Mouse (Mus musculus): ENCODE measurements around the gene Deup1. TPM values are rescaled to one million over a fixed set of nuclear protein-coding genes. Genes with fewer than 3 reads are reported as not detected.

Deup1 gene
- polyA plus RNA-seq, 1 experiment from 2014 or later, result not detected

DNA sequence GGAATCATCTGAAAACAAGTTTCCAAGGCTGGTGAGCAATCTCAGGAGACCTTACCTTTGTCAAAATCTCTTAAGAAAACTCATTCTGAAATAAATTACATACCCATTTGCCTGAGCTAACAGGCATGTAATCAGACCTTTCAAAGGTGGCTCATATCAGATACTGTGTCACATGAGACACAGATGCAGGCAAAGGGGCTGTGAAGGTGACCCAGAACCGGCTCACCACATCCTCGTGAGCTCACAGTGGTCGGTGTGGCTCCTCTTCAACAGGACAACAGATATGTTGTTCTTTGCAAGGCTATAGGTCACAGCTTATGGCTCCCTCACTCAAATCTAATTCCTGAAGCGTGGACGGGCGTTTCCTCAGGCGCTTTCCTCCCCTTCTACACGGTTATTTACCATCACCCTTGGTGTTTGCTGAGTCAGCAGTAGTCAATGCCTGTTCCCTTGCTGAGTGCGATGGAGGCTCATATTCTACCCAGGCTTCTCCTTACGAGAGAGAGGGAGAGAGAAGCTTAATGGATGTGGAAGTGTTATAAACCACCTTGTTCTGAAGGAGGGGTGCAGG is 8.6 kb downstream of the Deup1 start:
- WGBS (ENCODE audit: insufficient replicate concordance), result 55% methylated on average over 10 of the region's 10 CpGs
- ATAC-seq, result no peak

DNA sequence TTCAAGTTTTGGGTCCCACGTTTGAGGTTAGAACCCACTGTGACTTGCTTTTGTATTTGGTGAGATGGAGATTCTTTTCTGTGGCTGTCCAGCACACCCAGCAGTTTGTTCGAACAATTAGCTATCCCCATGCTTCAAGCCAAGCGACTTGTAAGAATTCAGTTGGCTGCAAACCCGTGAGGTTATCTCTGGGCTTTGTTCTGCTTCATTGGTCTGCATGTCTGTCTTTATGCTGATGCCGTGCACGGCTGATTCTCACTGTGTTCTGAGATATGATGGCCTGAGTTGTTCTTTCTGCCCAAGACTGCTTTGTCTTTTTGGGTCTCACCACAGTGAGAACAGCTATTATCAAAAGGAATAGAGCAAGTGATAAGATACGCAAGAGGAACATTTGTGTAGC is 10.7 kb downstream of the Deup1 start:
- Histone ChIP-seq H3K27ac (no peak overlapping the region), H3K36me3 (no peaks in the 10 kb centered on the region), H3K4me1 (no peaks in the 10 kb centered on the region), H3K9me3 (replicated peaks) (no peaks in the 10 kb centered on the region), H3K4me3 (no peak overlapping the region), H3K9ac (no peak overlapping the region), H3K4me2 (no peak overlapping the region), H3K27me3 (replicated peaks) (no peaks in the 10 kb centered on the region)
- WGBS (ENCODE audit: insufficient replicate concordance), result 58% methylated on average over 7 of the region's 7 CpGs
- no peak for ATAC-seq

More for the DNA sequence above, 8.6 kb downstream of the Deup1 start:
- Histone ChIP-seq H3K27me3 (replicated peaks) (no peaks in the 10 kb centered on the region), H3K9me3 (replicated peaks) (no peaks in the 10 kb centered on the region), H3K36me3 (no peaks in the 10 kb centered on the region), H3K27ac (no peak overlapping the region), H3K4me2 (no peak overlapping the region), H3K4me3 (no peak overlapping the region), H3K4me1 (no peaks in the 10 kb centered on the region), H3K9ac (no peak overlapping the region)

DNA sequence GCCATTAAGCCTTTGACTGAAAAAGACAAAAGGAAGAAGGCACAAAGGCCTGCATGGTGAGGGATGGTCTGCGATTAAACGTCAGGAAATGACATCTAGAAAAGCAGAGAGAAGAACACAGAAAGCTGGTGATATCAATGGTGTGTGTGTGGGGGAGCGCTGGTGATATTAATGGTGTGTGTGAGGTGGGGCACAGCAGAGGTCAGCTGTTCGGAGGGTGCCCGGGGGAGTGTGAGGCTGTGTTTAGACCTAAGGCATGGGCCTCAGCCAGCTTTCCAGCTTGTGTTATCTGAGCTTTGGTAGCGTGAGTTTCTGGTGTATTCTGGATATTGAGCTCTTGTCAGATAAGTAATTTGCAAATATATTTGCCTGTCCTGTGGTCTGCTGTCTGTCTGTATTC is 11.3 kb downstream of the Deup1 start:
- Histone ChIP-seq H3K4me2 (no peak overlapping the region), H3K36me3 (no peaks in the 10 kb centered on the region), H3K4me1 (no peaks in the 10 kb centered on the region), H3K27me3 (replicated peaks) (no peaks in the 10 kb centered on the region), H3K27ac (no peak overlapping the region), H3K4me3 (no peak overlapping the region), H3K9ac (no peak overlapping the region), H3K9me3 (replicated peaks) (no peaks in the 10 kb centered on the region)
- WGBS (ENCODE audit: insufficient replicate concordance), result 61% methylated on average over 6 of the region's 6 CpGs
- ATAC-seq, result no peak

DNA sequence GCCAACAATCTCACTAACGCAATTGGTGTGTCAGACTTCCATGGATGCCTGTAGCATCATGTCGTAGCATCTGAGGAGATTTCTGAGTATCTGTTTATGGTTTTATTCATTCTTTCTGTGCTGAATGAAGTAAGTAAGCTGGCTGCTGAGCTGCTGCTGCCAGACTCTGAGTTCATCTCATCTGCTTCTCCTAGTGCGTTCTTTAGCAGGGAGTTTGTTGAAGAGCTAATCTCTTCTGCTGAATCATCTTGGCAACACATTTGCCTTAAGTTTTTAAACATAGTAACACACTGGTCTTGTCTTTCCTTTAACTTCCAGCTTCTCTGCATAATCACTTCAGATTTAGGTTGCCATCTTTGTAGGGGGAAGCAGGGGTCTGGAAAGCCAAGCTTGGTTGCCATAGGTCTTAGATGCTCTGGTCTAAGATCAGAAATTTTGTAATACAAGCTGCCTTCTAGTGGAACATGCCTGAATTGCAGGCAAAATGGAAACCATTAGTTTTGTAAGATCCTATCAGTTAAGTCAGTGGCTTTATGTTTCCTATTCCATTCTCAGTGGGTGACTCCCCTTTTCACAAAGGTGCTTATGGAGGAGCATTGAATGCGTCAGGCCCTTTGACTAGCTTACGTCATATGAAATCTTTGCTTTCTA is 18.3 kb downstream of the Deup1 start:
- WGBS (ENCODE audit: insufficient replicate concordance), result 85% methylated on average over 5 of the region's 5 CpGs
- H3K36me3 ChIP-seq, result no peaks in the 10 kb centered on the region
- no peaks in the 10 kb centered on the region for H3K9me3 ChIP-seq (replicated peaks)
- H3K9ac ChIP-seq, result no peak overlapping the region
- ATAC-seq, result no peak
- H3K4me2 ChIP-seq, result no peak overlapping the region
- H3K4me1 ChIP-seq, result no peaks in the 10 kb centered on the region
- no peaks in the 10 kb centered on the region for H3K27me3 ChIP-seq (replicated peaks)
- no peak overlapping the region for H3K4me3 ChIP-seq
- H3K27ac ChIP-seq, result no peak overlapping the region

DNA sequence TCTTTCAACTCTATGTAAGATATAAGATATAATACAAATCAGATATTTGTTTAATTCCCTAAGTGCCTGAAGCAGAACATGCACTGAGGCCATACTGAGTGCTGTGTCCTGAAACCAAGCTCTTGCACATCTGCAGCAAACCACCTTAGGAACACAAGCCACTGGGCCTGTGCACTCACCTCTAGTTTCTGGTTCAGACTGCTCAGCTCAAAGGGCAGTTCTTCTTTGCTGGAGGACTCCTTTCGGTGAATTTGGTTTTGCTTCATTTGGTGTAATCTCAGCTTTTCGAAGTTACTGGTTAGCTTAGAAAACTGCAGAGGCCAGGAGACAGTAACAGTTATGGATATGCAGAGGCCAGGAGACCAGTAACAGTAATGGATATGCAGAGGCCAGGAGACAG is 20.1 kb downstream of the Deup1 start:
- Histone ChIP-seq H3K27me3 (replicated peaks) (no peaks in the 10 kb centered on the region), H3K36me3 (no peaks in the 10 kb centered on the region), H3K4me1 (no peaks in the 10 kb centered on the region), H3K9me3 (replicated peaks) (no peaks in the 10 kb centered on the region), H3K27ac (no peak overlapping the region), H3K9ac (no peak overlapping the region), H3K4me3 (no peak overlapping the region), H3K4me2 (no peak overlapping the region)
- 73% methylated on average over 2 of the region's 2 CpGs for WGBS (ENCODE audit: insufficient replicate concordance)
- ATAC-seq, result no peak

DNA sequence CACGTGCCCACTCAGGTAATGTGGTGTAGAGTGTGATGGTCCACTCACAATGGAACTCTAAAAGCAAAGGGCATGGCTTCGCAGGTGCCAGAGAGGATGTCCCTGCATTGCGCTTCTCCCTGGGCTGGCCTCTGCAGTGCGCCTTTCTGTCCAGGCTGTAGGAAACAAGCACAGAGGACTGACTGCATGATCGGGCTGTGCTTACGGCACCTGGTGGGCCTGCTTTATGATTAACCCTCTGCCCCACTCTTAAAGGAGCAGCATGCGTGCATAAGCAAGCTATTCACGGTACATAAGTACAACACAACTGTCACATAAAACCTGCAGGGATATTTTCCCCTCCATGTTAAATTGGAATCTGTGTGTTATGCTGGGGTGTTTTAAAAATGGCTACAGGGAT is 24.6 kb downstream of the Deup1 start:
- no peak for ATAC-seq
- no peaks in the 10 kb centered on the region for H3K9me3 ChIP-seq (replicated peaks)
- no peak overlapping the region for H3K27ac ChIP-seq
- H3K4me3 ChIP-seq, result no peak overlapping the region
- no peak overlapping the region for H3K4me2 ChIP-seq
- H3K36me3 ChIP-seq, result no peaks in the 10 kb centered on the region
- no peak overlapping the region for H3K9ac ChIP-seq
- WGBS (ENCODE audit: insufficient replicate concordance), result 75% methylated on average over 8 of the region's 8 CpGs
- no peaks in the 10 kb centered on the region for H3K4me1 ChIP-seq
- no peaks in the 10 kb centered on the region for H3K27me3 ChIP-seq (replicated peaks)

DNA sequence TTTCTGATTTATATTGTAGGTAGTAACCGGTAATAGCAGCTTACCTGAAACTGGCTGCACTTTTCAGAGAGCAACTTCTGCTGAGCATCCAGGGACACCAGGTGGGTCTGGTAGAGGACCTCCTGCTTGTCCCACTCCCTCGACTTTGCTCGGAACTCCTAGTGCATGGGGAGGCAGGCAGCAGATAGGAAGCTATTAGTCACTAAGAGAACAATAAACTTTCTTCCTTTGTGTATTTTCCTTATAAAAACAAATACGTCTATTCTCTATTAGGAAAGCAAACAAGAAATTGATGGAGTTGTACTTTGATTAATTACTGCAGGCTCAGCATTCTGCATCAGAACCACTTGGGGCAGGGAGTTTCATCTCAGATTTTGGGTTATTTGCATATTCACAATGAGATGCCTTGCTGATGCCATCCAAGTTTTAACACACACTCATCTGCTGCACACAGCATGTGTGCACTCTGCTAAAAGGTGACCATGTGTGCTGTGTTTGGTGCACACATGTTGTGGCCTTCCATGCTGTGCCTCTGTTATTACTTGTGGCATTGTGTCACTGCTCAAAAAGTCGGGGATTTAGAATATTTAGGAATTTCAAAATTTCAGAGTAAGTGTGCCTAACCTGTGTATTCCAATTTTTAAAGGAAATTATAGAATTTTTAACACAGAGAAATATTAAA is 26.7 kb downstream of the Deup1 start:
- Histone ChIP-seq H3K4me3 (no peak overlapping the region), H3K27me3 (replicated peaks) (no peaks in the 10 kb centered on the region), H3K9me3 (replicated peaks) (no peaks in the 10 kb centered on the region), H3K4me1 (no peaks in the 10 kb centered on the region), H3K27ac (no peak overlapping the region), H3K36me3 (no peaks in the 10 kb centered on the region), H3K9ac (no peak overlapping the region), H3K4me2 (no peak overlapping the region)
- 55% methylated on average over 5 of the region's 5 CpGs for WGBS (ENCODE audit: insufficient replicate concordance)
- ATAC-seq, result no peak

DNA sequence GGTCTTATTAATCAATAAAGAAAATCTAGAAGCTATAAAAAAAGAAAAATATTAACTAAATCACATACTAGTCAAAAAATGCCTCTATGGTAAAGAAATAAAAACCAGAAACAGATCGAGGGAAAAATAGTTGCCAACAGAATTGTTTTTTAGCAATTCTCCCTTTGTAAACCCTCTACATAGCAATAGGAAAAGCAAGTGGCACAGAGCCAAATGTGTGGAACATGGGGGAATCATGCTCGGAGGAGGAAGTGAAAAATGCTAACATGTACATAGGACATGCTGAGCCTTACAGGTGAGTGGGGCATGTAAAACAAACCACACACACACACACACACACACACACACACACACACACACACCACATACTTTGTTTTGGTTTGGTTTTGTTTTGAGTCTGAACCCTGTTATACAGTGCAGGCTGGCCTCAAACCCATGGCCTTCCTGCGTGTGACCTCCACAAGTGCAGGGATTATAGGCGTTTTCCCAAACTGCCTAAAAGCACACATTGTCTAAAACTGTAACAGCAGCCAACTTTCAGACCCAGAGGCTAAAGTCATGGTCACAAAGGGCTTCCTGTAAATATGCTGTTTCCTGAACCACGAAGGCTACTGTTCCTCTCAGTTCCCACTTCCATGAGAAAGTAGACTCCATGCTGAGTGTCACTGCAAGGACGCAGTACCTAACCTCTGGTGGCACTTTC is 27.4 kb downstream of the Deup1 start:
- no peaks in the 10 kb centered on the region for H3K27me3 ChIP-seq (replicated peaks)
- no peaks in the 10 kb centered on the region for H3K36me3 ChIP-seq
- no peak overlapping the region for H3K27ac ChIP-seq
- H3K4me2 ChIP-seq, result no peak overlapping the region
- no peak for ATAC-seq
- no peaks in the 10 kb centered on the region for H3K9me3 ChIP-seq (replicated peaks)
- no peak overlapping the region for H3K4me3 ChIP-seq
- H3K9ac ChIP-seq, result no peak overlapping the region
- no peaks in the 10 kb centered on the region for H3K4me1 ChIP-seq
- WGBS (ENCODE audit: insufficient replicate concordance), result 52% methylated on average over 6 of the region's 6 CpGs

DNA sequence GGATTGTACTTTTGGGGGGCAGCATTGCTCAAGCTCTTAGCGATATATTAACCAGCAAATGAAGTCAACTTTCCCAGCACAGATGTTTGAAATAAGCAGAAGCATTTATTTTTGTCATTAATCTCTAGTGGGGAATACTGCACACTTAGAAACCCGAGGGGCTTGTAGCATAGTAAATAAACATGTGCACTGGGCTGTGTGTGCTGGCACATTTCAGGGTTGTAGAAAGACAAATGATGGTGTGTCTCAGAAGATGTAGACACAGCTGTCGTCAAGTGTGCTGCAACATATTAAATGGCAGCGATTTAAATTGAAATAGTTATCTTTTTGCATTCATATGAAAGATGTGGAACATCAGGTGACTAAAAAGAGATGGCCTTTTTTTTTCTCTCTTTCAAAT is 31.1 kb downstream of the Deup1 start:
- no peak overlapping the region for H3K4me3 ChIP-seq
- 54% methylated on average over 4 of the region's 4 CpGs for WGBS (ENCODE audit: insufficient replicate concordance)
- H3K27ac ChIP-seq, result no peak overlapping the region
- no peaks in the 10 kb centered on the region for H3K9me3 ChIP-seq (replicated peaks)
- no peaks in the 10 kb centered on the region for H3K36me3 ChIP-seq
- H3K27me3 ChIP-seq (replicated peaks), result no peaks in the 10 kb centered on the region
- ATAC-seq, result no peak
- no peak overlapping the region for H3K4me2 ChIP-seq
- no peaks in the 10 kb centered on the region for H3K4me1 ChIP-seq
- no peak overlapping the region for H3K9ac ChIP-seq

DNA sequence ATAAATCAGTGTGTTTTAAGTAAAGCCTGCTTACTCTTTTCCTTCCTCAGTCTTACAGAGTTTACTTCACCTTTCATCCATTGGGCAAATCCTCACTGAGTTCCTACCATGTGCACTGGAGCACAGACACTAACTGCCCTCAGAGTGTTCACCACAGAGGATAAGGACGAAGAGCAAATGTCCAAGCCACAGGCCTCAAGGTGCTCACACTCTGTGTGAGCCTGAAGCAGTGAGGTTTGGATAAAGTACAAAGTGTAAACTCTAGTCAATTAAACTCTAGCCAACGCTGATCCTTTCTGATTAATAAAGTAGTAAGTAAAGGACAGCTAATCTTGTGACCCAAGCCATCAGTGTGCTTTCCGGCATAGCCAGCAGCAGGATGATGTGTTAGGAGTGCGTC is 33.6 kb downstream of the Deup1 start:
- no peak overlapping the region for H3K27ac ChIP-seq
- no peak overlapping the region for H3K9ac ChIP-seq
- no peaks in the 10 kb centered on the region for H3K27me3 ChIP-seq (replicated peaks)
- H3K4me3 ChIP-seq, result no peak overlapping the region
- H3K36me3 ChIP-seq, result no peaks in the 10 kb centered on the region
- no peaks in the 10 kb centered on the region for H3K9me3 ChIP-seq (replicated peaks)
- H3K4me1 ChIP-seq, result no peaks in the 10 kb centered on the region
- 73% methylated on average over 4 of the region's 4 CpGs for WGBS (ENCODE audit: insufficient replicate concordance)
- H3K4me2 ChIP-seq, result no peak overlapping the region
- ATAC-seq, result no peak

DNA sequence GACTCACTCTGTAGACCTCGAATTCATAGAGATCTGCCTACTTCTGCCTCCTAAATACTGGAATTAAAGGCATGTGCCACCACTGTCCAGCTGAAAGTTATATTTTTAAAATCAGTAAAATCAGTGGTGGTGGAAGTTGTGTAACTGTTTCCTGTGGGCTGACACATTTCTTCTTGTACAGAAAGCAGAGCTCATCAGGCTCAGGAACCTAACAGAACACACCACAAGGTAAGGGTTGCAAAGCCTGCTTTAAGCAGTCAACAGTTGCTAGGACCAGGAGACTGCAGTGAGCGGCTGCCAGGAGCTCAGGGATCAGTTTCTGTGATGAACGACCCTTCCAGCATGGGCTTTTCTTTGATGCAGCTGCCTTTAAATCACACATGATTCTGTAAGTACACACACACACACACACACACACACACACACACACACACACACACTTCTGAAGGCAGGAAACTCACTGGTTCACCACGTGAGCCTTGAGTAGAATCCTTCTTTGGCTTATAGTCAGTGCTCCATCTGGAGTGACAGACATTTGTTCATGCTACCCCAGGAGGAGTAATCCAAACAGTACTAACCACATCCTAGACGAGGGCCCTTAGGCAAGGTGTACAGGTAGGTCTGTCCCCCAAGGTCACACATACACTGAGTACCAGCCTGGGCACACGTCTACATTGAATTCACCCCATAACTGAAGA is 40.4 kb downstream of the Deup1 start:
- Histone ChIP-seq H3K4me3 (no peak overlapping the region), H3K27ac (no peak overlapping the region), H3K9ac (no peak overlapping the region), H3K4me1 (no peaks in the 10 kb centered on the region), H3K27me3 (replicated peaks) (no peaks in the 10 kb centered on the region), H3K36me3 (no peaks in the 10 kb centered on the region), H3K9me3 (replicated peaks) (no peaks in the 10 kb centered on the region), H3K4me2 (no peak overlapping the region)
- WGBS (ENCODE audit: insufficient replicate concordance), result 52% methylated on average over 6 of the region's 6 CpGs
- no peak for ATAC-seq

DNA sequence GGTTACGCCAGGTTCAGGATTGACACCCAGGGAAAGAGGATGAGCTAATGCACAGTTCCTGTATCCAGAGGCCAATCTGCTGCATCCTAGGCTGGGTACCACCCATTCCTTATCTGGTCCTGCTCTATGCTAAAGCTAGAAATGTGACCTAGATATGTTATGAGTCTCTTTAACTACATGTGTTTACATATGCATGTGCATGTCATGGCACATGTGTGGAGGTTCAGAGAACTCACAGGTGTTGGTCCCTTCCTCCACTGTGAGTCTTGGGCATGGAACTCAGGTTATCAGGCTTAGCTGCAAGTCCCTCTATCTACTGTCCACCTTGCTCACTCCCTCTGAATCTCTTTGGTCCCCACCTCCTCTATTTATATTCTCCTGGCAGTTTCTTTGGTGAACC is 41.8 kb downstream of the Deup1 start:
- no peak overlapping the region for H3K4me3 ChIP-seq
- no peaks in the 10 kb centered on the region for H3K36me3 ChIP-seq
- H3K27me3 ChIP-seq (replicated peaks), result no peaks in the 10 kb centered on the region
- no peak overlapping the region for H3K27ac ChIP-seq
- WGBS (ENCODE audit: insufficient replicate concordance), result 50% methylated on average over 1 of the region's 1 CpGs
- no peak overlapping the region for H3K4me2 ChIP-seq
- no peaks in the 10 kb centered on the region for H3K9me3 ChIP-seq (replicated peaks)
- no peaks in the 10 kb centered on the region for H3K4me1 ChIP-seq
- no peak overlapping the region for H3K9ac ChIP-seq
- no peak for ATAC-seq

Measured in liver, embryonic 12.5 days (tissue).